Mouse (Mus musculus) cerebellum, adult 2 months (tissue): Measurements from ENCODE around the gene Ece1.

Source experiments
- CTCF ChIP-seq: fragments of 200-500 bp; IDR thresholded peaks from 2 replicates; pipeline ENCODE4 v1.5.1; 2011; ENCODE audit warnings: low read depth, mild to moderate bottlenecking, control low read depth, low read length, moderate library complexity, borderline replicate concordance; ENCODE audit not compliant: insufficient read depth
- POLR2A ChIP-seq: fragments of 200-500 bp; IDR thresholded peaks from 2 replicates; pipeline ENCODE4 v1.6.1; 2011; ENCODE audit warnings: low read length, control low read depth, borderline replicate concordance; ENCODE audit not compliant: insufficient read depth

- TF ChIP-seq CTCF, result no peak
- no peak for TF ChIP-seq POLR2A
These were observed 100.8 kb downstream of the Ece1 start for GRCm38 (mm10) chr4:137962643-137963350.
